Mouse (Mus musculus) forebrain, embryonic 16.5 days (tissue): Measurements from ENCODE around the gene Rheb. TPM values are rescaled to one million over a fixed set of nuclear protein-coding genes. Genes with fewer than 3 reads are reported as not detected.
A peak's percentile ranks its signal among the peaks of the same experiment; 100 is the strongest.

Source experiments
- ATAC-seq: fragments of 200-750 bp; cut with Nextera tagmentation; 2 replicates; pipeline ENCODE4 v1.8.0; 2017; ENCODE audit warnings: mild to moderate bottlenecking, moderate library complexity
- H3K27ac ChIP-seq: fragments of 300-500 bp; sonication (generic); 2 replicates; pipeline ENCODE4 v1.5.1; 2014; ENCODE audit warnings: low read length, control low read depth
- H3K27me3 ChIP-seq: fragments of 300-500 bp; sonication (generic); replicated peaks from 2 replicates; pipeline ENCODE4 v1.6.1; 2014; ENCODE audit warnings: low read length; ENCODE audit not compliant: control insufficient read depth, insufficient read depth
- H3K36me3 ChIP-seq: fragments of 300-500 bp; sonication (generic); 2 replicates; pipeline ENCODE4 v1.6.1; 2014; ENCODE audit not compliant: control insufficient read depth, insufficient read depth
- H3K4me1 ChIP-seq: fragments of 300-500 bp; sonication (generic); replicated peaks from 2 replicates; pipeline ENCODE4 v1.6.1; 2014; ENCODE audit warnings: low read length; ENCODE audit not compliant: control insufficient read depth, insufficient read depth
- H3K4me2 ChIP-seq: fragments of 300-500 bp; sonication (generic); 2 replicates; pipeline ENCODE4 v1.6.1; 2014; ENCODE audit warnings: mild to moderate bottlenecking, low read length, control low read depth
- H3K4me3 ChIP-seq: fragments of 300-500 bp; sonication (generic); replicated peaks from 2 replicates; pipeline ENCODE4 v1.5.1; 2014; ENCODE audit warnings: mild to moderate bottlenecking, low read length, control low read depth
- H3K9ac ChIP-seq: fragments of 300-500 bp; sonication (generic); replicated peaks from 2 replicates; pipeline ENCODE4 v1.6.1; 2014; ENCODE audit warnings: low read depth, low read length, control low read depth
- H3K9me3 ChIP-seq: fragments of 300-500 bp; sonication (generic); 2 replicates; pipeline ENCODE4 v1.6.1; 2016; ENCODE audit warnings: low read length; ENCODE audit not compliant: control insufficient read depth
- WGBS: fragments of 180-500 bp; shearing (Covaris S2); extraction: QIAGEN DNeasy Blood & Tissue Kit; methylation state at CpG from one replicate; pipeline ENCODE4 v1.1.7; 2014; 5-methylcytosine and 5-hydroxymethylcytosine counted together
- polyA plus RNA-seq: library from polyadenylated mRNA; unstranded; fragments of >200 nt; fragmentation: Nextera tagmentation; extraction: Ambion mirVana; gene quantifications from 2 replicates; pipeline ENCODE4 v1.2.1, GENCODE M21; 2015

Rheb gene
- polyA plus RNA-seq = 273 and 294 TPM in 2 replicates

GRCm38 (mm10) chr5:24842274-24843102 is at the start of gene Rheb:
Gene Rheb (minus strand): TSS chr5:24842624.
- under 1% methylated on average over 91 of the region's 92 CpGs for WGBS
- Histone ChIP-seq H3K4me2 (peak within 1 kb of the TSS; percentile 78), H3K36me3 (no peaks in the 10 kb centered on the region), H3K9ac (peak within 1 kb of the TSS; percentile 91), H3K27me3 (no peaks in the 10 kb centered on the region), H3K4me1 (peaks cover 28% of the 10 kb centered on the region), H3K27ac (peak within 1 kb of the TSS; percentile 98), H3K4me3 (peak within 1 kb of the TSS; percentile 91), H3K9me3 (no peaks in the 10 kb centered on the region)
- peak; percentile 95 for ATAC-seq

GRCm38 (mm10) chr5:24889860-24890259 is 47.4 kb upstream of the Rheb start:
- no peak for ATAC-seq
- H3K4me3 ChIP-seq = no peak overlapping the region
- H3K36me3 ChIP-seq = peaks cover 15% of the 10 kb centered on the region
- H3K4me2 ChIP-seq = no peak overlapping the region
- H3K27me3 ChIP-seq = no peaks in the 10 kb centered on the region
- 74% methylated on average over 9 of the region's 9 CpGs for WGBS
- H3K9me3 ChIP-seq = no peaks in the 10 kb centered on the region
- no peak overlapping the region for H3K9ac ChIP-seq
- H3K27ac ChIP-seq = no peak overlapping the region
- H3K4me1 ChIP-seq = no peaks in the 10 kb centered on the region

GRCm38 (mm10) chr5:24888874-24889591 is 46.6 kb upstream of the Rheb start:
- Histone ChIP-seq H3K27me3 (no peaks in the 10 kb centered on the region), H3K4me3 (no peak overlapping the region), H3K36me3 (peaks cover 15% of the 10 kb centered on the region), H3K9me3 (no peaks in the 10 kb centered on the region), H3K27ac (no peak overlapping the region), H3K4me2 (no peak overlapping the region), H3K9ac (no peak overlapping the region), H3K4me1 (no peaks in the 10 kb centered on the region)
- 87% methylated on average over 11 of the region's 11 CpGs for WGBS
- no peak for ATAC-seq

GRCm38 (mm10) chr5:24887271-24887670 is 44.8 kb upstream of the Rheb start:
- no peaks in the 10 kb centered on the region for H3K9me3 ChIP-seq
- peaks cover 15% of the 10 kb centered on the region for H3K36me3 ChIP-seq
- H3K27me3 ChIP-seq = no peaks in the 10 kb centered on the region
- no peak overlapping the region for H3K27ac ChIP-seq
- no peak for ATAC-seq
- H3K4me1 ChIP-seq = no peaks in the 10 kb centered on the region
- no peak overlapping the region for H3K4me3 ChIP-seq
- H3K9ac ChIP-seq = no peak overlapping the region
- no peak overlapping the region for H3K4me2 ChIP-seq
- 90% methylated on average over 8 of the region's 8 CpGs for WGBS

- WGBS = 78% methylated on average over 4 of the region's 4 CpGs
- Histone ChIP-seq H3K4me1 (0 out of 2 replicates have a peak, but pooled peaks cover 2% of the 10 kb centered on the region), H3K4me2 (no peak overlapping the region), H3K9me3 (no peaks in the 10 kb centered on the region), H3K27me3 (no peaks in the 10 kb centered on the region), H3K27ac (no peak overlapping the region), H3K9ac (no peak overlapping the region), H3K36me3 (peaks cover 16% of the 10 kb centered on the region), H3K4me3 (no peak overlapping the region)
- ATAC-seq = no peak
Observed at GRCm38 (mm10) chr5:24878713-24879112, 36.3 kb upstream of the Rheb start.

GRCm38 (mm10) chr5:24877836-24878624 is 35.6 kb upstream of the Rheb start:
- Histone ChIP-seq H3K27ac (no peak overlapping the region), H3K9ac (no peak overlapping the region), H3K4me3 (no peak overlapping the region), H3K4me2 (no peak overlapping the region), H3K27me3 (no peaks in the 10 kb centered on the region), H3K4me1 (0 out of 2 replicates have a peak, but pooled peaks cover 2% of the 10 kb centered on the region), H3K36me3 (peaks cover 16% of the 10 kb centered on the region), H3K9me3 (no peaks in the 10 kb centered on the region)
- WGBS = 91% methylated on average over 11 of the region's 11 CpGs
- ATAC-seq = no peak

- H3K36me3 ChIP-seq = peaks cover 16% of the 10 kb centered on the region
- H3K27me3 ChIP-seq = no peaks in the 10 kb centered on the region
- no peak overlapping the region for H3K4me3 ChIP-seq
- ATAC-seq = no peak
- no peak overlapping the region for H3K4me2 ChIP-seq
- H3K27ac ChIP-seq = no peak overlapping the region
- H3K4me1 ChIP-seq = 0 out of 2 replicates have a peak, but pooled peaks cover 2% of the 10 kb centered on the region
- 94% methylated on average over 9 of the region's 9 CpGs for WGBS
- no peaks in the 10 kb centered on the region for H3K9me3 ChIP-seq
- H3K9ac ChIP-seq = no peak overlapping the region
Observed at GRCm38 (mm10) chr5:24876653-24877052, 34.2 kb upstream of the Rheb start.

GRCm38 (mm10) chr5:24874111-24874510 is 31.7 kb upstream of the Rheb start:
- Histone ChIP-seq H3K27me3 (no peaks in the 10 kb centered on the region), H3K4me2 (no peak overlapping the region), H3K9me3 (no peaks in the 10 kb centered on the region), H3K36me3 (peaks cover 5% of the 10 kb centered on the region; the same call in 1 of the 2 replicates), H3K4me3 (no peak overlapping the region), H3K27ac (no peak overlapping the region), H3K9ac (no peak overlapping the region), H3K4me1 (0 out of 2 replicates have a peak, but pooled peaks cover 2% of the 10 kb centered on the region)
- 58% methylated on average over 4 of the region's 4 CpGs for WGBS
- peak; percentile 72 for ATAC-seq

- H3K9me3 ChIP-seq = no peaks in the 10 kb centered on the region
Observed at GRCm38 (mm10) chr5:24873221-24873620, 30.8 kb upstream of the Rheb start.

More at GRCm38 (mm10) chr5:24873221-24873620, 30.8 kb upstream of the Rheb start:
- H3K4me3 ChIP-seq = no peak overlapping the region
- no peak overlapping the region for H3K9ac ChIP-seq
- no peak overlapping the region for H3K27ac ChIP-seq
- 83% methylated on average over 6 of the region's 6 CpGs for WGBS
- peaks cover 5% of the 10 kb centered on the region; the same call in 1 of the 2 replicates for H3K36me3 ChIP-seq
- no peaks in the 10 kb centered on the region for H3K27me3 ChIP-seq
- ATAC-seq = no peak
- H3K4me1 ChIP-seq = 0 out of 2 replicates have a peak, but pooled peaks cover 2% of the 10 kb centered on the region
- H3K4me2 ChIP-seq = no peak overlapping the region
